Mouse (Mus musculus) thymus, postnatal 10 days (tissue): Measurements from ENCODE around the gene Pcsk1n.
"Not testable (repeated sequence)": the region's sequence is repeated elsewhere in the genome, so short reads cannot be mapped to it uniquely, and the experiment has no call there.

Experiments
- DNase-seq, 2 experiments: peaks; one replicate each; pipeline ENCODE4 v3.0.0; 2021; ENCODE audit warnings: low spot score in 2 of 2

Pcsk1n gene

DNA sequence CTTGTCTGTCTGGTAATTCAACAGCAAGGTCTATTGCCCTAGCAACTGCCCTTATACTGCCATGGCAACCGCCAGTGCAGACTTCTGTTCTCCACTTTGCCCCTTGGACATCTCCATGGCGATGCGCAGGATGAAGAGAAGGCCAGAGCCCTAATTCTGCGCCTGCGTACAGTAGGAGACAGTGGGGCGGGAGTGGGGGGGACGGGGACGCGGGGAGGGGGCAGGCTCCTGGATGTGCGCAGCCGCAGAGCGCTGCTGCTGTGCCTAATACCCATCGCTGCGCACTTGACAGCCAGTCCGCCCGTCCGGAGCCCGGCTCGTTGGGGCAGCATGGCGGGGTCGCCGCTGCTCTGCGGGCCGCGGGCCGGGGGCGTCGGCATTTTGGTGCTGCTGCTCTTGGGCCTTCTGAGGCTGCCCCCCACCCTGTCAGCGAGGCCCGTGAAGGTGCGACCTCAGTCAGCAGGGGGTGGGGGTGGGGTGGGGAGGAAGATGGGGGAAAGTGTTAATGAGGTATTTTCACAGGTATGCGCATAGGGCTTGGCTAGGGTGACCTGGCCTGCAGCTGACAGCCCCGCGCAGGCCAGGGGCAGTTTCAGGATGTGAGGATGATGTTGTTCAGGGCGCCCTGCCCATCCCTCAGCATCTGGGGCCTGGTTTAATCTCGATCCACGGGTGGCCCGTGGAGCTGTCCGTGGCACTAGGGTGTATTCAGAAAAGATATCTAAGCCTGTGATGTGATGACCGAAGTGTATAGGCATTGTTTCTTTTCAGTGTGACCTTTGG, at the start of gene Pcsk1n:
TSS of gene Pcsk1n (plus strand) at position 222 of the 783 bp plus-strand sequence.
- DNase-seq, result no peak

DNA sequence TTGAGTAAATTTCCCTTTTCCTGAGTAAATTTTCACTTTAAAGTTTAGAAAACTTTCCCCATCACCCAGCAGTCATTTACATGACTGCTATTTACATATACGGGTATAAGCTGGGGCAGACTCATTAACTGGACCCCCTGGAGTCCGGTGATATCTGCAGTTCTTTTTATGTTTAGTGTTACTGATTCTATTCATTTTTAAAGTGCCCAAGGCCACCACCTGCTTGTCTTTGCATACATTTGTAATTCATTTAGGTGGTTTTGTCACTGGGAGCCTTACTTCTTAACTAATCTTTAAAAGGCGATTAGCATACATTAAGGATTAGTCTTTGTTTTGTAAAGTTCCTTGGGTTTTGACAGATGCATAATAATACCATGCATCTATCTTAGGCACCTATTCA, 49.8 kb upstream of the Pcsk1n start:
- DNase-seq, result no peak

DNA sequence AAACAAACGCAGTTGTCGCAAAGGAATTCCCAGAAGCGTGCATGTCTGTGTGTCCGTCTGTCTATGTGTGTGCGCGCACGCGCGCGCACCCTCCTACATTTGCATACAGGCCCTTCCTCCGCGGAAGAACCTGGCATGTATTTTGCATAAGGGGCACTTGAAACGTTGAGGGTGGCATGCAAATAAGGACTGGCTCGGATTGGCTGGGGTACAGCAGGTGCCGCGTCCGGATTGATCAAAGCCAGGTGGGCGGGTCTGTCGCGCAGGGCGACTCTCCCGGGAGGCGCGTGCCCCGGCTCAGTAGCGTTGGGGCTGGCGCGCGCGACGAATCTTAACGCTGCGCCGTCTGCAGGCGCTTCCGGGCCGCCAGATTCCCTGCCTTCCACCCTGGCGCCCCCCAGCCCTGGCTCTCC, 41.6 kb upstream of the Pcsk1n start, which contains the start of gene Pim2:
TSS of gene Pim2 (plus strand) at position 256 of the 413 bp plus-strand sequence.
- DNase-seq, result peak; percentile 87

DNA sequence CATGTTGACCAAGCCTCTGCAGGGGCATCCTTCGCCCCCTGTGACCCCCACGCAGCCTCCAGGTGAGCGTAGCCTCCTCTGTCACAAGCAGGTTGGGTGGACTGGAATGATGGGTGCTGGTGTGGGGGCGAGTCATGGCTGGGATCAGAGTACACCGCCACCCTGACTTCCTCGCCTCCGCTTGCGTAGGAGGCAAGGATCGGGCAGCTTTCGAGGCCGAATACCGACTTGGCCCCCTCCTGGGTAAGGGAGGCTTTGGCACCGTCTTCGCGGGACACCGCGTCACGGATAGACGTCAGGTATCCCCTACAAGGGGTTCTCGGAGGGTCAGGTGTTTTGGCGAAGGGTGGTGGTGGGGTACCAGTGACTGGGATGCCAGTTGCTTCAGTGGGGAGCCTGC, 41.1 kb upstream of the Pcsk1n start:
- peak in 1 of 2 experiments; percentile 5 for DNase-seq

DNA sequence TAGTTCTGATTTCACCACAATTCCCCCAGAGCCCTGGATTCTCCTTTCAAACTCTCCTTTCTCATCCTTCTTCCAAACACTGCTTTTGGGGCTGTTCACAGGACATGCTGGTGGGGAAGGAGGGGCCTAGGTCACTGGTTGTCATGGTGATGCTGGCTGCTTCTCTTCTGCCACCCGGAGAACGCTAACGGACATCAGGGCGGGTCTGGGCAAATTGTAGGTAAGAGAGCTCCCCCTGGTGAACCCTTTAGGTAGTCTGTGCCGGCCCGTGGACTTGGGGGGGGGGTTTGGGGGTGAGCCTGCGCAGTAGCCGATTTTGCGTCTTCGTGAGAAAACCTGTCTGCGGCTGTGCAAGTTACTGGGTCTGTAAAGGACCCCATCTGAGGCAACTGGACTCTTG, 39.8 kb upstream of the Pcsk1n start:
- DNase-seq, result peak; percentile 25 to 49

DNA sequence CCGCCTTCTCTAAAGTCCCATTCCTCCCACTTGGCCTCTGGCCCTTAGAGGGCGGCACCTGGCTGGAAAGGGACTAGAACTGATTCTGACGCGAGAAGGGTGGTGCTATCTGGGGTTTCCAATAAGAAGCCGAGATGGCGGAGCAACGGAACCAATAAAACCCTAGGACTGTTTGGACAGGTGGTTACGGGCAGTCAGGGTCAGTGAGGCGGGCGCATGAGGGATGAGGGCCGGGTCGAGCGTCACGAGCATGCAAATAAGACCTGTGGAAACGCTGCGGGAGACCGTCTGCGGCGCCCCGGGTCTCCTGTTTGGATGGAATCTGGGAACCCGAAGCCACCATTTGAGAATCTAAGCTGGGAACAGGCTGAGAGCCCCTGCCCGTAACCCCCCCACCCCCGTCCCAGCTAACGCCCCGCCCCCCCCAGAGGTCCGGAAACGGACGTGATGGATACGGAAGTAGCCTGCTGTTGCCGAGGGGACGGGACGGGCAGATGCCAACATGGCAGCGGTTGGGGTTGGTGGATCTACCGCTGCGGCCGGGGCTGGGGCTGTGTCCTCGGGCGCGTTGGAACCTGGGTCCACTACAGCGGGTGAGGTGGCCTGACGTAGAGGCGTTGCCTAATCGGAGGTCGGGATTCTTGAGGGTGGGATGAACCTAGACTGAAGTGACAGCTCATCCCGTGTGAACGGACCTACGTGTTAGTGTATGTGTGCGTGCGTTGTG, 35.6 kb upstream of the Pcsk1n start, which contains the start of gene Slc35a2:
TSS of gene Slc35a2 (plus strand) at position 188 of the 727 bp plus-strand sequence.
- peak; percentile 47 for DNase-seq

DNA sequence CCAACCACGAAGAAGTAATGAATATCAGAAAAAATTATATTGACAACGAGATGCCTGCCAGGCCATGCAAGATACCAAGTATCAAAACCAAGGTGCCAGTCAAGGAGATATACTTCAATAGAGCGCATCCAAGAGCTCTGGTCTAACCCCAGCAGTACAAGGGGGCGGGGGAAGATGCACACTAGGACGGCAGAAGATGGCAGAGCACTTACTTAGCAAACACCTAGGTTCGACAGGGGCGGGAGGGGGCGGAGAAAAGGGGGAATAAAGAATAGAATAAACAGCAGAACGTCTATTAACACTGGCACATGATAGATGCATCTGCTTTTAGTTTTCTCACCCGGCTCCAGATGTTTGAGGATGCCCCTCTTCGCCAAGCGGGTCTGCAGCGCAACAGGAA, 21.4 kb upstream of the Pcsk1n start:
- peak in 1 of 2 experiments; percentile 10 for DNase-seq

DNA sequence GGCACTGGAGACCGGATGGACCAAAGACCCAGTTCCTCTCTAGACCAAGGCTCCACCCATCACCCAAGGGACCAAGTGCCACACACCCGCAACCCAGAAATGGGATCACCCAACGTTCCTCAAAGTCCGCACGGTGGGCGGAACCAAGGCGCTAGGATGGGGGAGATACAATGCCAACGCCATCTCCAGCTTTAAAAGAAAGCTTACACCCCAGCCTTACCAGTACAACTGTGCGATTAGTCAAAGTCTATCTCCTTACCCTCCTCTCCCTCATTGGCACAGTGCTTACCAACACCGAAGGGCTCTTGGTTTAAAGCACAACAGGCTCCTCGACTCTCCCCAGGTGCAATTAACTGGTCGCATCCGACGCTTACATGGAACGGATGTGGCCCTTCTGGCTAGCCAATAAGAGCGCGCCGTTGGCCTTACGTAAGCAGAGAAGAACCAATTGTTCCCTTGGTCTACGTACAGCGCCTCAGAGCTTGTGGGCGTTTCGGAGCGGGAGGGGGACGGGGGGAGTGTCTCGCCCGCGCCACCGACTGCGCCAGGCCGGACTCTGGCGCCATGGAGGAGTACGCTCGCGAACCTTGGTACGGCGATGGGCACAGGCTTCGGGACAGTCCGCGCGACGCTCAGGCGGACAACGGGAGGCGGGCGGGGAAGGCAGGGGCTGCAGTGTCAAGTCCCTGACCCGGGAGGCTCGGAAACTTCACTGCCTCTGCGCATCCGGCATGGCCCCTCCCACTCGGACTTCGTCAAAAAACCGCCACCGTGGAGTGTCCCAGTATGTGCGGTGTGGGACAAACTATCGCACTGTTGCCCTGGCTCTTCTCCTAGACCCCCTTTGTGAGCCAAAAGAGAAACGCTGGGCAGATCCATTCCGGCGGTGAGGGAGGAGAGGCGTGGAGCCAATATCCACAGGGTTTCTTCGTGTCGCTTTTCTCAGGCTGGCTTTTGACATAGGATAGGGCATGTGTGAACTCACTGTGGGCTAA, 20.4 kb upstream of the Pcsk1n start, which contains the start of the genes Pqbp1 and Timm17b:
TSS of gene Pqbp1 (minus strand) at position 390 of the 995 bp plus-strand sequence.
TSS of gene Timm17b (plus strand) at position 478 of the 995 bp plus-strand sequence.
- peak; percentile 74 to 80 for DNase-seq

DNA sequence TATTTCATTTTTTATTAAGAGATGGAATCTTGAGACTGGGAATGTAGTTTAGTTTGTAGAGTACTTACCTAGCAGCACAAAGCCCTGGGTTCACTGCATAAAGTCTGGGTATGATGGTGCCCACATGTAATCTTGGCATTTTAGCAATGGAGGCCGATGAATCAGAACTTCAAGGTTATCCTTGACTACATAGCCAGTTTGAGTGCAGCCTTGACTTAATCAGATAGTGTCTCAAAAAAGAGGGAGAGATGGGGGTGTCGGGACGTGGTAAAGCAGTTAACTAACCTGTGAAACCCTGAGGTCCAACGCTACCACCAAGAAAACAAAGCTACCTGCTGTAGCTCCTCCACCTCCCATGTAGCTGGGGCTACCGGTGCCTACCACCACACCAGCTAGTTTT, 15.2 kb upstream of the Pcsk1n start:
- DNase-seq, result no peak

DNA sequence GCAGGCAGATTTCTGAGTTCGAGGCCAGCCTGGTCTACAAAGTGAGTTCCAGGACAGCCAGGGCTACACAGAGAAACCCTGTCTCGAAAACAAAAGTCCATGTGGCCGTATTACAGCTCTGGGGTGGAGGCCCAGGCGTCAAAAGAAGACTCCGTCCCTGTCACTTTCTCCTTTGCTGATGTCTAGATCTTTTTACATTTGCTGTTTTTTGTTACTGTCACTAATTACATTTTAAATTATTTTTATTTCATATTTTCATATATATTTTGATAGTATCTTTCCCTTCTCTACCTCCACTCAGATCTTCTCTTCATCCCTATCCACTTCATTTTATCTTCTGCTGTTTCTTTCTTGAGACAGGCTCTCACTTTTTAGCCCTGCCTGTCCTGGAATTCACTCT, 11.9 kb upstream of the Pcsk1n start, which contains the start of gene Gm10491:
TSS of gene Gm10491 (minus strand) at position 101 of the 400 bp plus-strand sequence.
- no peak for DNase-seq

DNA sequence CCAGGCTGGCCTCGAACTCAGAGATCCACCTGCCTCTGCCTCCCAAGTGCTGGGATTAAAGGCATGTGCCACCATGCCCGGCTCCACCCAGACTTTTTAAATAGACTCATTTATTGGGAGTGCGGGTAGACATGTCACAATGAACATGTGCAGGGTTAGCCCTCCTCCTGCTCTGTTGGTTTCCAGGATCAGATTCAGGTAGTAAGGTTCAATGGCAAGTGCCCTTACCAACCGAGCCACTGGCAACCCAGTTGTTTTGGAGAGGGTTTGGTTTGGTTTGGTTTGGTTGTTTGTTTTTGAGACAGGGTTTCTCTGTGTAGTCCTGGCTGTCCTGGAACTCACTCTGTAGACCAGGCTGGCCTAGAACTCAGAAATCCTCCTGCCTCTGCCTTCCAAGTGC, 10.4 kb upstream of the Pcsk1n start, which contains the start of gene Gm10490:
TSS of gene Gm10490 (plus strand) at position 301 of the 400 bp plus-strand sequence.
- DNase-seq, result not testable (repeated sequence)

DNA sequence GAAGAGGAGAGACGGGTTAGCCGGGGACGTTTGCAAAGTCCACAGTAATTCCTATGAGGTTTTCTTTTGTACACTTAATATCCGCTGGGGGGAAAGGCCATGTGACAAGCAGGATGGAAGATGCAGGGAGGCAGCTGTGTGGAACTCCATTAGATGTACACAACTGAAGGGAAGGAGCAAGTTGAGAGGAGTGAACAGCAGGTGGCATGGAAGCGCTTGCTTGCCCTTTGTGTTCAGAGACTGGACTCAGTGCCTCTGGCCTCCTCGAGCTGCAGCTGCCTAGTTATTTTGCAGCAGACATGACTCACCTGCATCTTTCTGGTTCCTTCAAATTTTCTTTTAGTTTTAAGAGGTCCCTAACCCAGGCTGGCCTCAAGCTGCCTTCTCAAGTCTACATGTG, 9.1 kb upstream of the Pcsk1n start:
- DNase-seq, result no peak

DNA sequence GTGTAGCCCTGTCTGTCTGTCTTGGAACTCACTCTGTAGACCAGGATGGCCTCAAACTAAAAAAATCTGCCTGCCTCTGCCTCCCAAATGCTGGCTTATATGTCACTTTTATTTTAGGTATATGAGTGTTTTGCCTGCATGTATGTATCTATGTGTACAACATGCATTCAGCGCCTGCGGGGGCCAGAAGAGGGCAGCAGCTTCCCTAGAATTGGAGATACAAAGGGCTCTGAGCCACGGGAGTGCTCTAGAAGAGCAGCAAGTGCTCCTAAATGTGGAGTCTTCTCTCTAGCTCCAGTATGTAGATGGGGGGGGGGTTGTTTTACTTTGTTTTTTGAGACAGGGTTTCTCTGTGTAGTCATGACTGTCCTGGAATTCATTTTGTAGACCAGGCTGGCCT, 4.0 kb upstream of the Pcsk1n start:
- peak in 1 of 2 experiments; percentile 17 for DNase-seq

DNA sequence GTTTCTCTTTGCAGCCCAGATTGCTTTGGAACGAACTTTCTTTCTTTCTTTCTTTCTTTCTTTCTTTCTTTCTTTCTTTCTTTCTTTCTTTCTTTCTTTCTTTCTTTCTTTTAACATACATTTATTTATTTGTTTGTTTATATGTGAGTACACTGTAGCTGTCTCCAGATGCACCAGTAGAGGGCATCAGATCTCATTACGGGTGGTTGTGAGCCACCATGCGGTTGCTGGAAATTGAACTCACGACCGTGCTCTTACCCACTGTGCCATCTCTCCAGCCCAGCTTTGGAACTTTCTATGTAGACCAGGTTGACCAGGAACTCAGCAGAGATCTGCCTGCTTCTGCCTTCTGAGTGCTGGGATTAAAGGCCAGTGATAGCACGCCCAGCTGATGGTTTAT, 1.7 kb upstream of the Pcsk1n start:
- not testable (repeated sequence) for DNase-seq

DNA sequence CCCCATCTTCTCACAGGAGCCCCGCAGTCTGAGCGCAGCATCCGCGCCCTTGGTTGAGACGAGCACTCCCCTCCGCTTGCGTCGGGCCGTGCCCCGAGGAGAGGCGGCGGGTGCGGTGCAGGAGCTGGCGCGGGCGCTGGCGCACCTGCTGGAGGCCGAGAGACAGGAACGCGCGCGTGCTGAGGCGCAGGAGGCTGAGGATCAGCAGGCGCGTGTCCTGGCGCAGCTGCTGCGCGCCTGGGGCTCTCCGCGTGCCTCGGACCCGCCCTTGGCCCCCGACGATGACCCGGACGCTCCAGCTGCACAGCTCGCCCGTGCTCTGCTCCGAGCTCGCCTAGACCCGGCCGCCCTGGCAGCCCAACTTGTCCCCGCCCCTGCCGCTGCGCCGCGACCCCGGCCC, 2.4 kb downstream of the Pcsk1n start:
- DNase-seq, result no peak

DNA sequence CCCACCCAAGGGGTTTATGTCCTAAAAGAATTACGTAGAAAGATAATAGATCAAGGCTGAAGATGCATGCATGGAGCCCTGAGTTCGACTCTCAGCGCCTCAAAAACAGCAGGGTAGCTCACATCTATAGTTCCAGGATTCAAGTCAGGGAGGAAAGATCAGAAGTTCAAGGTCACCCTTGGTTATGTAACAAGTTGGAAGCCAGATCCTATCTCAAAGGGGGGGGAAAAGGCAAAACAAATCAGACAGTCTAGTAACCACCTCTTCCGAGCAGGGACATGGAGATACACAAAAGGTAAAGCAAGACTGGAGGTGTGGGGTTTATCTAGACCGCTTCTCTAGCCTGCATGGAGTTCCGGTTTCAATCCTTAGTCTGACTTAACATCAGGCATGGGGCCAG, 6.6 kb downstream of the Pcsk1n start:
- DNase-seq, result no peak

DNA sequence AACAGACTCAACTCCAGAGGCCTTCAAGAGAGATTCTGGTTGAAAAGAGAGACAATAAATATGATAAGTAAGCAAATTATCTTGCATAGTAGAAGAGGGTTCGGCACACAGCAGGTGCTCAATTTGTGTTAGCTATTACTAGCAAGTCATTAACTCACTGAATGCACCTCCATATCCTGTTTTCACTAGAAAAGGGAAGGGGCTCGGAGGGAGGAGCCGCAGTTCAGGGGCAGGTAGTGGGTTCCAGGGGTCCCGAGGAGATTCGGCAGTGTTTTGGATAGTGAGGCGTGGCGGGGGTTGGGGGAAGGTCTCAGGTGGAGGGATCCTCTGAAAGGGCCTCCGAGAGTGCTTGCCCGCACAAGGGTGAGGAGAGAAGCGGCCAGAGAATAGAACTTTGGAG, 7.5 kb downstream of the Pcsk1n start:
- no peak for DNase-seq

DNA sequence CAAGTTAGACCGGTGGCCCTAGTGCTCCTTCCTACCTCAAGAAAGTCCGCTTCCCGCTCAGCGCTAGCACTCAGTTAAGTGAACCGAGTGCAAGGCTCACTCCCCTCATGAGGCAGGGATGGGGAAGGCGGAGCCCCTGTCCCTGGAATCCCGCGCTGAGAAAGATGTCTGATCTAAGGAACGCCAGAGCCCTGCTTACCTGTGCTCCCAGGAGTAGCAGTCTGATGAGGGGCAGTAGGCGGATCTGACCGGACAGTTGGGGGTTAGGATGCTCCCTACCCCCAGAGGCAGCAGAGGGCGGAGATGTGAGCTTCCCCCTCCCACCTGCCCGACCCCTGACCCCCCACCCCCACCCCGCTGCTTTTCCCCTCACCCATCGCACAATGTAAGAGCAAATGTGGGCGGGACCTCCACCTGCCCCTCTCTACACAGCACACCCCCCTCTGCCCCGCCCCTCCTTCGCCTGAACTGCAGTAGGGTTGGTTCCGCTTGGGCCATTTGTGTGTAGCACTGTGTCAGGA, 8.7 kb downstream of the Pcsk1n start, which contains the start of gene Eras:
TSS of gene Eras (minus strand) at position 338 of the 521 bp plus-strand sequence.
- DNase-seq, result no peak

DNA sequence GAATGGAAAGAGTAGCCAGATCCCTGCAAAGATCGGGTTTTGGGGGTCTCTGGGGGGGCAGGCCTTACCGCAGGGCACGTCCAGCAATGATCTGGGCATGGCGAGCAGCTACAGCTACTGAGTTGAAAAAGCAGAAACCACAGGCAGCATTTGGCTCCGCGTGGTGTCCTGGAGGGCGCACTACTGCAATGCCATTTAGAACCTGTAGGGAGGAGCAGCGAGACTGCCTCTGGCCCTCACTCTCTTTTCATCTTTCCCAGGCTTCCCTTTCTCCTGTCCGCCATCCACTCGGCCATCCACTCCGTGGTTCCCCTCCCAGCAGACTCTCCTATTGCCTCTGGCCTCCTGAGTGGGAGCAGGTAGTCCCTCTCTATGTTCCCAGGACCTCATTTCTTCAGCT, 17.3 kb downstream of the Pcsk1n start:
- DNase-seq, result no peak

DNA sequence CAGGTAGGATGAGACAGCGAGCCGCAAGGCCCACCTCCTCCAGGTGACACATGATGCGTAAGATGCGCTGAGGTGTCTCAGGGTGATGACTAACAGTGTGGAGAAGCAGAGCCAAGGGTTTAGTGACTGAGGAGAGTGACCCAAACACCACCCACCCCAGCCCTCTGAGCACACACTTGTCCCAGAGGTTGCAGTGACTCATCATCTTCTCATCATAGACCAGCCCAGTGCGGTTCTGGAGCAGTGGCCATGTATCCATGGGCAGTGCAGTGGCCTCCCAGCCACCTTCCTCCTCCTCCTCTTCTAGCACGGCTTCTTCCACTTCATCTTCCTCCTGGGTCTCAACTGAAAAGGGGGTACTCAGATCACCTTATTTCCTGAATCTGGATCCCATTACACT, 18.0 kb downstream of the Pcsk1n start:
- DNase-seq, result no peak

DNA sequence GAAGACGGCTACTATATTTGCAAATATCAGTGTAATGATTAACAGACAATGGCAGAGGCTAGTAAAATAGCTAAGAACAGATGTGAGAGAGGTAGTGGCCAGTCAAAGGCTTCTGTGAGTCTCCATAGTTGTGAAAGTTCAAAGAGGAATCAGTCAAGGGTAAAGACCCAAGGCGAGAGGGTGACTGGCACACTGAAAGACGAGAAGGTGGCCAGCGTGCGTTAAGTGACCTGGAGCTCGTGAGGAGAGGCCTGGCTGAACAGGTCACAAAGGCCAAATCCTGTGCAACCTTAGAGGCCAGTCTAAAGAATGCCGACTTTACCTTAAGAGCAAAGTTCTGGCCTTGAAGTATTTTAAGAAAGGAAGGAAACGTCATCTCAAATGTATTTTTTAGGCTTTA, 26.0 kb downstream of the Pcsk1n start:
- no peak for DNase-seq
